Mouse (Mus musculus) erythroblast, adult 5-6 weeks (primary cell): Measurements from ENCODE around the gene Grap. TPM values are rescaled to one million over a fixed set of nuclear protein-coding genes. Genes with fewer than 3 reads are reported as not detected.
A peak's percentile ranks its signal among the peaks of the same experiment; 100 is the strongest.

ENCODE experiments used
- ATAC-seq: replicated peaks from 2 replicates; pipeline ENCODE4 v1.8.0; 2016; ENCODE audit warnings: moderate number of reproducible peaks, mild to moderate bottlenecking, moderate TSS enrichment, inconsistent platforms; ENCODE audit not compliant: poor library complexity, low FRiP score, severe bottlenecking
- total RNA-seq, 2 experiments: library from RNA; stranded (forward) in 1 of 2; stranded (reverse) in 1 of 2; fragments of 150-400 nt in 1 of 2; fragments of 200-764, 138-1000 nt in 1 of 2; gene quantifications; 2 replicates each; pipeline versions ENCODE4 v1.2.3 to v1.2.4; 2015 to 2017; ENCODE audit warnings: low replicate concordance in 2 of 2

Gene Grap
- total RNA-seq, 2 experiments from 2014 or later: not detected

- ATAC-seq: no peak
Observed at GRCm38 (mm10) chr11:61674839-61675159, 21.7 kb downstream of the Grap start.

GRCm38 (mm10) chr11:61675332-61675731 is 22.3 kb downstream of the Grap start:
- no peak for ATAC-seq

GRCm38 (mm10) chr11:61676216-61676854 is 23.3 kb downstream of the Grap start:
- no peak for ATAC-seq

- no peak for ATAC-seq
Observed at GRCm38 (mm10) chr11:61677709-61678108, 24.6 kb downstream of the Grap start.

GRCm38 (mm10) chr11:61679091-61679866 is 26.2 kb downstream of the Grap start:
- ATAC-seq: no peak

GRCm38 (mm10) chr11:61683907-61684731 is 31.1 kb downstream of the Grap start, which contains the start of gene Fam83g:
TSS of gene Fam83g (plus strand) at chr11:61684091.
- peak; percentile 58 for ATAC-seq

GRCm38 (mm10) chr11:61685119-61685725 is 32.2 kb downstream of the Grap start:
- ATAC-seq: no peak

GRCm38 (mm10) chr11:61686141-61686540 is 33.1 kb downstream of the Grap start:
- ATAC-seq: no peak

GRCm38 (mm10) chr11:61686906-61687453 is 33.9 kb downstream of the Grap start:
- ATAC-seq: no peak

- ATAC-seq: no peak
Observed at GRCm38 (mm10) chr11:61687595-61687994, 34.5 kb downstream of the Grap start.

- ATAC-seq: no peak
Observed at GRCm38 (mm10) chr11:61692996-61693395, 39.9 kb downstream of the Grap start.

- ATAC-seq: no peak
Observed at GRCm38 (mm10) chr11:61698852-61699251, 45.8 kb downstream of the Grap start.

- no peak for ATAC-seq
Observed at GRCm38 (mm10) chr11:61699460-61699859, 46.4 kb downstream of the Grap start.

GRCm38 (mm10) chr11:61699933-61700332 is 46.9 kb downstream of the Grap start:
- no peak for ATAC-seq

GRCm38 (mm10) chr11:61701696-61702095 is 48.6 kb downstream of the Grap start:
- ATAC-seq: no peak

- no peak for ATAC-seq
Observed at GRCm38 (mm10) chr11:61702494-61702893, 49.4 kb downstream of the Grap start.

GRCm38 (mm10) chr11:61705581-61705980 is 52.5 kb downstream of the Grap start:
- ATAC-seq: no peak

GRCm38 (mm10) chr11:61706232-61706631 is 53.2 kb downstream of the Grap start:
- ATAC-seq: no peak

- ATAC-seq: no peak
Observed at GRCm38 (mm10) chr11:61708928-61709327, 55.9 kb downstream of the Grap start.
